Mouse (Mus musculus): ENCODE measurements around the gene Gprc5a. TPM values are rescaled to one million over a fixed set of nuclear protein-coding genes. Genes with fewer than 3 reads are reported as not detected.
A peak's percentile ranks its signal among the peaks of the same experiment; 100 is the strongest.

Gene Gprc5a
- polyA plus RNA-seq, 3 experiments from 2014 or later, result 0.28 to 0.73 (median 0.59) TPM

GRCm38 (mm10) chr6:135076202-135076601 is 10.8 kb downstream of the Gprc5a start:
- ATAC-seq, result no peak

- ATAC-seq, result no peak
Observed at GRCm38 (mm10) chr6:135078420-135078819, 13.0 kb downstream of the Gprc5a start.

- no peak for ATAC-seq
Observed at GRCm38 (mm10) chr6:135083991-135084502, 18.6 kb downstream of the Gprc5a start.

DNA sequence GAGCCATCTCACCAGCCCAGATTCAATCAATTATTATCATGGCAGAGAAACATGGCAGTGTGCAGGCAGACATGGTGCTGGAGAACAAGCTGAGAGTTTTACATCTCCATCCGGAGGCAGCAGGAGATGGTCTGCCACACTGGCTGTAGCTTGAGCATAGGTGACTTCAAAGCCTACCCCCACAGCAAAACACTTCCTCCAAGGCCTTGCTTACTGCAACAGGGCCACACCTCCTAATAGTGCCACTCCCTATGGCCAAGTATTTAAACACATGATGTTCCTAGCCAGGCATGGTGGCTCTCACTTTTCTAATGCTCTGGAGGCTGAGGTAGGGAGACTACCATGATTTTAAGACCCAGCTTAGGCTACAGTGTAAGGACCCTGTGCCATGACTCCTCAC is 20.3 kb downstream of the Gprc5a start:
- no peak for ATAC-seq

GRCm38 (mm10) chr6:135087721-135088451 is 22.4 kb downstream of the Gprc5a start:
- ATAC-seq, result peak; percentile 72

DNA sequence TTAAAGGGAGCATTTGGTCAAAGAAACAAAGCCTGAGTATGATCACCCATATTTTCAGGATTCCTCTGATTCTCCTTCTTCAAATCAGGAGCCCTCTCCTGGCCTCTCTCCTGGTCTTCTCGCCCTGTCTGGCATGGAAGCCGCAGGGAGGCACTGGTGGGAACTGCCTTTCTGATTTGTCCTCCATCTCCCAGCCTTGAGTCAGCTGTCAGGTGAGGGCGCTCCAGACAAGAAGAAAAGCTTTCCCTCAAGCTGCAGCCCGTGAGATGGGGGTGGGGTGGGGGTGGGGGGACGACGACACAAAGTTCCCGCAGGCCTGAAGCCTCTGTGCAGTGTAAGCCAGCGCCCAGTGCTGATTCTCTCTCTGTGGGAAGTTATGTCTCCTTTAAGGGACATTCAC is 24.3 kb downstream of the Gprc5a start:
- ATAC-seq, result no peak

DNA sequence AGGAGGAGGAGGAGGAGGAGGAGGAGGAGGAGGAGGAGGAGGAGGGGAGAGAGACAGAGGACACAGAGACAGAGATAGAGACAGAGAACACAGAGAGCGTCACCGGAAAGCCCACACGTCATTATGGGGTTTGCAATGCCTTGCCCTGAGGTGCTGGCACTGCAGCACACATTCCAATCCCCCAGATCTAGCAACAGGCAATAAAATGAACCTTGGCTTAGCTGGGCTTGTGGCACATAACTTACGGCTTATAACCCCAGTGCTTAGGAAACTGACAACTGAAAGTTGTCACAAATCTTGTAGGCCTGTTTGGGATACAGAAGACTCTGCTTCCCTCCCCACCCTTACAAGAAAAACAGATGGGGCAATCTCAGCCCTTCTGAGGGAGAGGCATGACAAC is 25.2 kb downstream of the Gprc5a start:
- no peak for ATAC-seq

- ATAC-seq, result no peak
Observed at GRCm38 (mm10) chr6:135092798-135093470, 27.5 kb downstream of the Gprc5a start.

GRCm38 (mm10) chr6:135100787-135101472 is 35.5 kb downstream of the Gprc5a start:
- no peak for ATAC-seq

DNA sequence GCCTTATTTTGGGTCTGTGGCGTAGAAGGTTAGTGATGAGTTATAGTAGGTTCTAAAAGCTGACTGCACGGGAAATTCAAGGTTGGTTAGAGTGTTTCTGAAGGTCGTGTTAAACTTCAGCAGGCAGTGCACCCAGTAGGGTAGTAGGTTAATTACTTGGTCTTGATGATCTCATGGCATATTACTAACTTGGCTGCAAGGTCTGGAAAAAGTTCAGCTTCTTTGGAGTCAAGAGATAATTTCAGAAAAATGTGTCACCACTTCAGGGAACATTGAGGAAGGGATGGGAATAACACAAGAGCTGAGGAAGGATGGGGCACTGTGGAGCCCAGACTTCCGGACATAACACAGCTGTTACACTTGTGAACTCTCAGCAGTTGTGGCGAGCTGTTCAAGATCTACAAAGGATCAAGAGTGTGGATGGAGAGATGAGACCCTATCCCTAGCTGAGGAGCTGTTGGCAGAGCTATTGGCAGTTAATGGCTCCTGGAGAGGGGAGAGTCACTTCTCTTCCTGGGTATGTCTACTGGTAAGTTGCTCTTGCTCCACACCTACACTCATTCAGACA is 37.4 kb downstream of the Gprc5a start:
- ATAC-seq, result no peak

DNA sequence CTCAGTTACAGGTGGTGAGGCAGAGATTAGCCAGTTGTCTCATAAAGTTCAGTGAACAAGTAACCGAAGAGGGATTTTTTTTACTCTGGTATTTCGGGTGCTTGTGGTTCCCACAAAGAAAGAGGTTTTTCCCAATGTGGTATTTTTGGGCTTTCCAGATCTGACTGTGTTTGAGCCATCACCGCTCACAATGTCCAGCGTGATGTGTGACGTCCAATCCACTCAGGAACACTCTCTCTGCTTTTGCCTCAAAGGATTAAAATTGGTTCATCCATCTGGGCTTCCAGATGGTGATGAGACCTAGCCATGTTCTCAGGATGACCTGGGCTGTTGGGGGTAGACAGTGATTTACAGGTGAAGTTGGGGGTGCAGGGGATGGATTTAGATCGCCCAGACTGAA is 41.6 kb downstream of the Gprc5a start:
- ATAC-seq, result no peak

DNA sequence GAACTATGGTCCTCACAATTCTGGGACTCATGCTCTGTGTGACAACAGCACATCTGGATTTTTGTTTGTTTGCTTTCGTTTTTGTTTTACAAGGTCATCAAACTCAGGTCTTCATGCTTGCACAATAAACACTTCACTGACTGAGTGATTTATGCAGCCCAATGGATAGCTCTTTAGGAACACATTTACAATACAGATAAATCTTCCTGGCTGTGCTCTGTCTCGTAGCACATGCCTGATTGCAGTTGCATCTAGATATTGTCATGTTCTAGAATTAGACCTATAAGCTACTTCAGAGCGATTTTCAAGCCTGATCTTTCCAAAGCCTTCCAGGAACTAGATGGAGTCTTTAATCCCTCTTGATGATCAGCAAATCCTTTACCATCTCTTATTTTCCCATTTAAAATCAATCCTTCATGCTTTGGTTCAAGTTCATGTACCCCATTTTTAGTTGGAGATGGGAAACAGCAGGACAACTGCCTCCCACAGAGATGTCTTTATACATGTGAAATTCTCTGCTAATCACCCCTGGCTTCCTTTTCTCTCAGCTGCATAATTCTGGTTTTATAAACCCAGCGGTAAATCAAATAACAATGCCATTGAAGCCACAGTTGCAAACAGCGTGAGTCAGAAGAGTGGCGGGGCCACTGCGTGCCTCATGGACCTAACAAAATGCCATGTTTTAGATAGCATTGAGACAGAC is 47.1 kb downstream of the Gprc5a start:
- no peak for ATAC-seq

DNA sequence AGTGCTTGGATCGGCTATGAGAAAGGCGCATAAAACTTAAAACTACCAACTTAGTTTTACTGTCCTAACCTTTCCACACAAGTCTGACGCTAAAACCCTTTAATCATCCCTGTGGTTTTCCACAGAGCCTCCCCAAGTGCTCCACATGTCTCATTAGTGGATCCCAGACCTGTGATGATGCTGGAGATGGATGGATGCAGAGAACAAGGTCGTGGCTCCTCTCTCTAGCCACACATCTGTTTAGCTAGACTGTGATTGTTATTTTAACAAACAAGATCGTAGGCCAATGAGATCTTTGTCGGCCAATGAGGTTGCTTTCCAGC is 47.6 kb downstream of the Gprc5a start:
- ATAC-seq, result no peak

DNA sequence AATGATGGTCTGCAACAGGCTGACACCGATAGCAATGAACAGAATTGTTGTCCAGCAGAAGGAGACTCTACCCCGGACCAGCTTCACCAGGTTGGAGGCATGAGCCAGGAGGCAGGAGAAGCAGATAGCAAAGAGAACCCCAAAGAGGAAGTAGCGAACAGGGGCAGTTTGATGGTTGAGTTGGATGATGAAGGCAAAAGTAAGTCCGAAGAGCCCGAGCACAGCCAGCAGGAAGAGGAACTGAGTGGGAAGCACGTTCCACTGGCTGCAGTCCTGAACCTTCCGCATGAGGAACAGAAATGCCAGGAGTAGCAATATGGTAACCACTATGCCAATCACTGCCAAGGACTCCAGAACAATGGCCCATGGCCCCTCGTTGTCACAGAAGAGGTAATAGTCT is 51.0 kb downstream of the Gprc5a start:
- no peak for ATAC-seq

DNA sequence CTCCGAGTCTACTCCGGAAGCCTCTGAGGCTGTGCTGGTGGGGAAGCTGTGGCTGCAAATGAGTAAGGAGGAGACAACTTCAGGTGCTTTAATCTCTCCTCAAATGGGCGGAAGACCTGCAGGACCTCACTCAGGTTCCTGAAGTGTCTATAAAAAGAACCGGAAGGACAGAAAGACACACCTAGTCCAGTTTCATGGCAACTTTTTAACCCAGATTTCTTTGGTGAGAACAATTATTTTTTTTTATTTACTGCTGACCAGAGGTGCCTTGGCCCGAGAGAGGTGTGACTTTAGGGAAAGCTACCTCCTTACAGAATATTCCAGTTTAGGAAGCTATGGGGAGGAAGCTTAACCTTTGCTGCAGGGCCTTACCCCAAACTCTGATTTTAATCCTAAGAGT is 52.7 kb downstream of the Gprc5a start, which contains the start of gene Gprc5d:
Gene Gprc5d, minus strand, starts transcription at position 101 of the 400 bp plus-strand sequence.
- no peak for ATAC-seq

DNA sequence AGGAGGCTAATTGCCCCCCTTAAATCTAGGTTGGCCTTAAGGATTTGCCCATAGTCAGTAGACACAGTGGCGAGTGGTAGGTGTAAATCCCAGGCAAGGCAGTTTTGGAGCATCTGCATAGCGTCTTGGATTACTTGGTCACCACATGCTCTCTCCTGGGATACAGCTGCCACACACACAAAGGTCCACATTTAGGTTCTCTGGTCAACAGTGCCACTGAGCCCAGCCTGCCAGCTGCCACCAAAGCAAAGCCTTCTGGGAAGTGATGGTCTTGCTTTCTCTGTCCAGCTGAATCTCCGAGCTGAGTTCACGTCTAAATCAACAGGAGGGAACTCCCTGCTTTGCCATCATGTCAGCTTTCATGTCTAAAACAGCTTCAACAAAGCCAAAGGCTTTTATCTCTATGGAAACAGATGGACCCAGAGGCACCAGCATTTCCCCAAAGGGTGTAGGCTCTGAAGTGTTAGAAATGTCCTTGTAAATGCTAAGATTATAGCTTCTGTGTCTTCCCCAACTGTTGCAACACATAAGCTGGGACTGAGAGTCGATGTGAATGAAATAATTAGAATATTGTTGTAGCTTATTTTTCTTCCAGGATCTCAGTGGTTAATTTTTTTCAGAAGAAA is 59.4 kb downstream of the Gprc5a start:
- ATAC-seq, result no peak

- ATAC-seq, result no peak
Observed at GRCm38 (mm10) chr6:135133086-135133485, 67.6 kb downstream of the Gprc5a start.

GRCm38 (mm10) chr6:135133486-135133885 is 68.0 kb downstream of the Gprc5a start:
- no peak for ATAC-seq
